Mouse (Mus musculus): ENCODE measurements around the gene BC016579.

- TF ChIP-seq POLR2A (IDR thresholded peaks at IDR 0.05; ENCODE audit: insufficient read depth, low read depth, low read length) (no peak), CTCF (IDR thresholded peaks at IDR 0.05; ENCODE audit: insufficient read depth, low read depth, low read length) (no peak)
Measured at GRCm38 (mm10) chr16:45624791-45625190, 29.1 kb downstream of the BC016579 start.

All from olfactory bulb, adult 2 months (tissue).